Mouse (Mus musculus): ENCODE results near the gene Sarm1. TPM values are rescaled to one million over a fixed set of nuclear protein-coding genes. Genes with fewer than 3 reads are reported as not detected.

The Sarm1 gene
- polyA plus RNA-seq, 1 experiment from 2014 or later = 49.0 TPM

DNA sequence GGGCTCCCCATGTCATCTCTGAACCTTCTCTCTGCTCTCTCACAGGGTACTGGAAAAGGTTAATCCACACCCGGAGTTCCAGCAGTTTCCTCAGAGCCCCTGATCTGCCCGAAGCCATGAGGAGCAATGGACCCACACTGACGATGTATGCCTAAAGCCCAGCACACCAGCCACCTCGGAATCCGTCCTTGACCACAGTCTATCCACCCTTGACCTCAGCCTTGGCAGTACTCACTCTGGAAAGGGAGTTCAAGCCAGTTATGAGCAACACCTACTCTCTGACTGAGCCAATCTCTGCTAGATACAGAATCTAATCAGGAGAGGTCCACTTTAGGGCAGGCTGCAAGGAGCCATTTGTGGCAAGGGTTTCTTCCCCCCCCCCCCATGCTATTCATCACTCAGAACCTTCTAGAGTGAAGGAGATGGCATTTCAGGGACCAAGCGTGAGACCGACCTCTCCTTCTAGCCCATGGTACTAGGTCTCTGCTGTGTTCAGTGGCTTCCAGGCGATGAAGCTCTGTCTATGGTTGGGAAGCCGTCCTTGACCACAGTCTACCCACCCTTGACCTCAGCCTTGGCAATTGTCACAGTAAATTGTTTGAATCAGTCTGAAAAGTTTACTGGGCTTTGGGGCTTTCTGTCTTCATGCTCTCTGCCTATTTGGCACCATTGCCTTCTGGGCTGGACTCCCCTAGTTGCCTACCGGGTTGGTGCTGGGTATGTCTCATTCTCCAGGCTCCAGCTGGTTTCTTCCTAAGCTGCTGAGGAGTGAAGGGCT lies 26.0 kb downstream of the Sarm1 start:
- Histone ChIP-seq H3K27me3 (replicated peaks) (no peaks in the 10 kb centered on the region), H3K9me3 (replicated peaks) (no peaks in the 10 kb centered on the region), H3K4me3 (replicated peaks) (no peak overlapping the region), H3K36me3 (peaks cover 34% of the 10 kb centered on the region), H3K4me2 (no peak overlapping the region), H3K27ac (replicated peaks) (no peak overlapping the region), H3K4me1 (peaks cover 6% of the 10 kb centered on the region), H3K9ac (replicated peaks) (no peak overlapping the region)
- WGBS = 93% methylated on average over 10 of the region's 10 CpGs
- ATAC-seq (ENCODE audit: low FRiP score) = no peak

- H3K4me1 ChIP-seq = peaks cover 18% of the 10 kb centered on the region
- no peak for ATAC-seq (ENCODE audit: low FRiP score)
- H3K4me2 ChIP-seq = no peak overlapping the region
- no peak overlapping the region for H3K4me3 ChIP-seq (replicated peaks)
- H3K27me3 ChIP-seq (replicated peaks) = no peaks in the 10 kb centered on the region
- peaks cover 11% of the 10 kb centered on the region; the same call in 1 of the 2 replicates for H3K36me3 ChIP-seq
- WGBS = 71% methylated on average over 3 of the region's 3 CpGs
- no peak overlapping the region for H3K27ac ChIP-seq (replicated peaks)
- H3K9me3 ChIP-seq (replicated peaks) = no peaks in the 10 kb centered on the region
- no peak overlapping the region for H3K9ac ChIP-seq (replicated peaks)
These were observed 29.6 kb downstream of the Sarm1 start for GRCm38 (mm10) chr11:78467932-78468331.

DNA sequence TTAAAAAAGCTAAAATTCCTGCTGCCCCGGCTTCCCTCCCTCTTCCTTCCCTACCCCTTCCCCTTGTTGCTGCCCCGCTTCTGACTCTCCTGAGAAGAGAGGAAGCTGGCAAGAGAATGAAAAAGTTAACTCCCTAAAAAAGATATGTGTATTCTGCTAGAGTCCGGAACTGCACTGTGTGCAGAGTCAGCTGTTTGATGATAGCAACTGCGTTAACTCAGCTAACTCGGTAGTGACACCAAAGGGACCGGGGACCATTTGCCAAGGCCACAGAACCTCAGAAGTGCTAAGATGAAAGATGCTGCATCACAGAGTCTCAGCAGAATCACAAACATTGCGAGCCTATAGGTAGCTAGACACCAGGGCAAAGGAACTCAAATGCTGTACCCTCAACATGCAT lies 30.0 kb downstream of the Sarm1 start:
- H3K4me1 ChIP-seq = peaks cover 18% of the 10 kb centered on the region

DNA sequence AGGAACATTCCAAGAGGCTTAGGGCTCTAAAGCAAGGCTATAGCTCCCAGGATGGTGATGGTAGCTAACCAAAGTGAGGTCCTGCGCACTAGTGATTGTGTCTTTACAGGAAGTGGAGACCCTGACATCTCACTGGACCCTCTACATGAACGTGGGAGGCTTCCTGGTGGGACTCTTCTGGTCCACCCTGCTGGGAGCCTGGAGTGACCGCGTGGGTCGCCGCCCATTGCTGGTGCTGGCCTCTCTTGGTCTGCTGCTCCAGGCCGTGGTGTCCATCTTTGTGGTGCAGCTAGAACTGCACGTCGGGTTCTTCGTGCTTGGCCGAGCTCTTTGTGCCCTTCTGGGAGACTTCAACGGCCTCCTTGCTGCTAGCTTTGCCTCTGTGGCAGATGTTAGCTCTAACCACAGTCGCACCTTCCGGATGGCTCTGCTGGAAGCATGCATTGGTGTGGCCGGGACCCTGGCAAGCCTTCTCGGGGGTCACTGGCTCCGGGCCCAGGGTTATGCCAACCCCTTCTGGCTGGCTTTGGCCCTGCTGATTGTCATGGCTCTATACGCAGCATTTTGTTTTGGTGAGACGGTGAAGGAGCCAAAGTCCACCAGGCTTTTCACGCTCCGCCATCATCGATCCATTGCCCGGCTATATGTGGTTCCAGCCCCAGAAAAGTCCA lies 31.2 kb downstream of the Sarm1 start:
- WGBS = 52% methylated on average over 23 of the region's 23 CpGs

More for the DNA sequence above, 30.0 kb downstream of the Sarm1 start:
- no peaks in the 10 kb centered on the region for H3K9me3 ChIP-seq (replicated peaks)
- no peak for ATAC-seq (ENCODE audit: low FRiP score)
- 85% methylated on average over 7 of the region's 7 CpGs for WGBS
- no peak overlapping the region for H3K27ac ChIP-seq (replicated peaks)
- H3K9ac ChIP-seq (replicated peaks) = no peak overlapping the region
- H3K4me2 ChIP-seq = no peak overlapping the region
- no peak overlapping the region for H3K4me3 ChIP-seq (replicated peaks)
- no peaks in the 10 kb centered on the region for H3K27me3 ChIP-seq (replicated peaks)
- H3K36me3 ChIP-seq = 0 out of 2 replicates have a peak, but pooled peaks cover 7% of the 10 kb centered on the region

GRCm38 (mm10) chr11:78465568-78466180 lies 31.9 kb downstream of the Sarm1 start, which contains the start of gene Slc46a1:
Slc46a1 (plus strand) TSS chr11:78465697.
- peak; percentile 94 for ATAC-seq (ENCODE audit: low FRiP score)
- H3K9ac ChIP-seq (replicated peaks) = peak within 1 kb of the TSS; percentile 83
- under 1% methylated on average over 41 of the region's 41 CpGs for WGBS
- peak within 1 kb of the TSS; percentile 89 for H3K4me2 ChIP-seq
- H3K36me3 ChIP-seq = no peaks in the 10 kb centered on the region
- peaks cover 18% of the 10 kb centered on the region for H3K4me1 ChIP-seq
- no peaks in the 10 kb centered on the region; the same call in 1 of the 2 replicates for H3K9me3 ChIP-seq (replicated peaks)
- H3K27me3 ChIP-seq (replicated peaks) = no peaks in the 10 kb centered on the region
- peak within 1 kb of the TSS; percentile 95 for H3K27ac ChIP-seq (replicated peaks)
- peak within 1 kb of the TSS; percentile 73 for H3K4me3 ChIP-seq (replicated peaks)

More for the DNA sequence above, 31.2 kb downstream of the Sarm1 start:
- H3K4me1 ChIP-seq = peaks cover 18% of the 10 kb centered on the region
- H3K27ac ChIP-seq (replicated peaks) = peak overlapping the region; percentile 95
- peak; percentile 19; the same call in 1 of the 2 replicates for ATAC-seq (ENCODE audit: low FRiP score)
- H3K4me2 ChIP-seq = peak overlapping the region; percentile 89
- no peaks in the 10 kb centered on the region; the same call in 1 of the 2 replicates for H3K9me3 ChIP-seq (replicated peaks)
- 0 out of 2 replicates have a peak, but pooled peaks cover under 1% of the 10 kb centered on the region for H3K36me3 ChIP-seq
- peak overlapping the region; percentile 83 for H3K9ac ChIP-seq (replicated peaks)
- peak overlapping the region; percentile 73 for H3K4me3 ChIP-seq (replicated peaks)
- no peaks in the 10 kb centered on the region for H3K27me3 ChIP-seq (replicated peaks)

- Histone ChIP-seq H3K9ac (replicated peaks) (peak overlapping the region; percentile 83; the same call in 1 of the 2 replicates), H3K27me3 (replicated peaks) (no peaks in the 10 kb centered on the region), H3K9me3 (replicated peaks) (no peaks in the 10 kb centered on the region; the same call in 1 of the 2 replicates), H3K4me2 (peak overlapping the region; percentile 89), H3K36me3 (no peaks in the 10 kb centered on the region), H3K4me1 (peaks cover 18% of the 10 kb centered on the region), H3K4me3 (replicated peaks) (peak overlapping the region; percentile 73), H3K27ac (replicated peaks) (peak overlapping the region; percentile 95)
- ATAC-seq (ENCODE audit: low FRiP score) = no peak
- WGBS = 28% methylated on average over 9 of the region's 9 CpGs
These were observed 32.4 kb downstream of the Sarm1 start for GRCm38 (mm10) chr11:78465116-78465515.

- no peaks in the 10 kb centered on the region for H3K27me3 ChIP-seq (replicated peaks)
- no peak for ATAC-seq (ENCODE audit: low FRiP score)
These were observed 34.1 kb downstream of the Sarm1 start for GRCm38 (mm10) chr11:78463286-78464036.

DNA sequence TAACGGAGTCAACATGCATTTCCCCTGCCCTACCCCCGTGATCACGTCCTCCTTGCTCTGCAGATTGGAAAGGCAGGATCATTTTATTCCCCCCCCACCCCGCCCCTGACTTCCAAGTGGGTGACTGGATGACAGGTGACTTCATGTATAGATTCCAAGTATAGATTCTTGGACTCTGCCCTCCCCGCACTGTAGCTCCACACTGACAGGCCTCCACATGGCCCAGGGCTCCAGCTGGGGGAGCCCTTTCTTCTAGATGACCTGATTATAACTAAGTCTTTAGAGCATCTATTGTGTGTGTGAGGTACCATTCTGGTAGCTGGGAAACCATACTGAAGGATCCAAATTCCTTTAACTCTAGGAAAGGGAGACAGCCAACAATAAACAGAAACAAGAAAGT lies 34.9 kb downstream of the Sarm1 start:
- WGBS = 85% methylated on average over 5 of the region's 5 CpGs

More at GRCm38 (mm10) chr11:78463286-78464036, 34.1 kb downstream of the Sarm1 start:
- no peaks in the 10 kb centered on the region for H3K36me3 ChIP-seq
- no peak overlapping the region for H3K9ac ChIP-seq (replicated peaks)
- no peaks in the 10 kb centered on the region; the same call in 1 of the 2 replicates for H3K9me3 ChIP-seq (replicated peaks)
- peaks cover 18% of the 10 kb centered on the region for H3K4me1 ChIP-seq
- H3K4me2 ChIP-seq = no peak overlapping the region
- 69% methylated on average over 13 of the region's 13 CpGs for WGBS
- no peak overlapping the region for H3K27ac ChIP-seq (replicated peaks)
- no peak overlapping the region for H3K4me3 ChIP-seq (replicated peaks)

DNA sequence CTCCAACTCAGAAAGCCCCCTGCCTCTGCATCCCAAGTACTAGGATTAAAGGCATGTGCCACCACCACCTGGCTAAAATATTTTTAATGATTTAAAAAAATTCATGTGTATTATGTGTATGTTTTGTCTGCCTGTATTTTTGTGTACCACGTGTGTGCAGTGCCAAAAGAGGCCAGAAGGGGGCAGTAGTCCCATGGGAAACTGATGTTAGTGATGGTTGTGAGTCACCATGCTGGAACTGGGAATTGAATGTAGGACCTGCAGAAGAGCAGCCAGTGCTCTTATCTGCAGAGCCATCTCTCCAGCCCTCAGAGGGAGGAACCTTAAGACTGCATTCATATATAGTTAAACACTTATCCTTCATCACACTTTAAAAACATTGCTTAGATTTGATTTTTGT lies 35.7 kb downstream of the Sarm1 start:
- 66% methylated on average over 1 of the region's 1 CpGs for WGBS
- Histone ChIP-seq H3K4me2 (no peak overlapping the region), H3K27ac (replicated peaks) (no peak overlapping the region)

More for the DNA sequence above, 34.9 kb downstream of the Sarm1 start:
- no peak overlapping the region for H3K9ac ChIP-seq (replicated peaks)
- H3K9me3 ChIP-seq (replicated peaks) = no peaks in the 10 kb centered on the region; the same call in 1 of the 2 replicates
- H3K4me2 ChIP-seq = no peak overlapping the region
- ATAC-seq (ENCODE audit: low FRiP score) = no peak
- H3K4me1 ChIP-seq = peaks cover 18% of the 10 kb centered on the region
- no peaks in the 10 kb centered on the region for H3K27me3 ChIP-seq (replicated peaks)
- H3K36me3 ChIP-seq = no peaks in the 10 kb centered on the region
- H3K4me3 ChIP-seq (replicated peaks) = no peak overlapping the region
- H3K27ac ChIP-seq (replicated peaks) = no peak overlapping the region

GRCm38 (mm10) chr11:78458740-78459139 lies 38.8 kb downstream of the Sarm1 start:
- no peak for ATAC-seq (ENCODE audit: low FRiP score)
- 88% methylated on average over 17 of the region's 17 CpGs for WGBS

More for the DNA sequence above, 35.7 kb downstream of the Sarm1 start:
- no peaks in the 10 kb centered on the region for H3K36me3 ChIP-seq
- ATAC-seq (ENCODE audit: low FRiP score) = no peak
- H3K9ac ChIP-seq (replicated peaks) = no peak overlapping the region
- no peaks in the 10 kb centered on the region; the same call in 1 of the 2 replicates for H3K9me3 ChIP-seq (replicated peaks)
- H3K27me3 ChIP-seq (replicated peaks) = no peaks in the 10 kb centered on the region
- no peak overlapping the region for H3K4me3 ChIP-seq (replicated peaks)
- peaks cover 15% of the 10 kb centered on the region for H3K4me1 ChIP-seq

DNA sequence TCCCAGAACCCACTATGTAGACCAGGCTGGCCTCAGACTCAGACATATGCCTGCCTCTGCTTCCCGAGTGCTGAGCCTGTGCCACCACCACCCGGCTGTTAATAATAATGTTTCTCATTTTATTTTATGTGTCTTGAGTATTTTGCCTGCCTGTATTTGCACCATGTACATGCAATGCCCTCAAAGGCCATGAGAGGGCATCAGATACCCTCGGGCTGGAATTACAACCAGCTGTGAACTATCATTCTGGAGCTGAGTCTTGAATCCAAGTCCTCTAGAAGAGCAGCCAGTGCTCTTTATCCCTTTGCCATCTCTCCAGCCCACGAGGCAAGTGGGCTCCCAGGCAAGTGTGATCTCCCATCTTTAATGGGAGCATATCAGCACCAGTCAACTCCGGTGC lies 42.2 kb downstream of the Sarm1 start:
- no peak overlapping the region for H3K9ac ChIP-seq (replicated peaks)
- no peaks in the 10 kb centered on the region for H3K9me3 ChIP-seq (replicated peaks)
- peaks cover 3% of the 10 kb centered on the region; the same call in 1 of the 2 replicates for H3K27me3 ChIP-seq (replicated peaks)
- no peaks in the 10 kb centered on the region for H3K4me1 ChIP-seq
- 49% methylated on average over 5 of the region's 5 CpGs for WGBS
- H3K4me2 ChIP-seq = no peak overlapping the region
- no peak overlapping the region for H3K27ac ChIP-seq (replicated peaks)
- no peaks in the 10 kb centered on the region for H3K36me3 ChIP-seq
- ATAC-seq (ENCODE audit: low FRiP score) = no peak
- H3K4me3 ChIP-seq (replicated peaks) = no peak overlapping the region

More at GRCm38 (mm10) chr11:78458740-78459139, 38.8 kb downstream of the Sarm1 start:
- Histone ChIP-seq H3K27ac (replicated peaks) (no peak overlapping the region), H3K9ac (replicated peaks) (no peak overlapping the region), H3K36me3 (no peaks in the 10 kb centered on the region), H3K4me2 (no peak overlapping the region), H3K4me1 (no peaks in the 10 kb centered on the region), H3K9me3 (replicated peaks) (no peaks in the 10 kb centered on the region; the same call in 1 of the 2 replicates), H3K4me3 (replicated peaks) (no peak overlapping the region), H3K27me3 (replicated peaks) (peaks cover 3% of the 10 kb centered on the region; the same call in 1 of the 2 replicates)
